Mouse (Mus musculus) cerebellum, postnatal 14 days (tissue): ENCODE results near the gene Dnaja2.

Source experiments
- DNase-seq, 2 experiments: peaks; one replicate each; pipeline ENCODE4 v3.0.0; 2021; ENCODE audit warnings: mixed read lengths in 2 of 2

Dnaja2 gene

DNA sequence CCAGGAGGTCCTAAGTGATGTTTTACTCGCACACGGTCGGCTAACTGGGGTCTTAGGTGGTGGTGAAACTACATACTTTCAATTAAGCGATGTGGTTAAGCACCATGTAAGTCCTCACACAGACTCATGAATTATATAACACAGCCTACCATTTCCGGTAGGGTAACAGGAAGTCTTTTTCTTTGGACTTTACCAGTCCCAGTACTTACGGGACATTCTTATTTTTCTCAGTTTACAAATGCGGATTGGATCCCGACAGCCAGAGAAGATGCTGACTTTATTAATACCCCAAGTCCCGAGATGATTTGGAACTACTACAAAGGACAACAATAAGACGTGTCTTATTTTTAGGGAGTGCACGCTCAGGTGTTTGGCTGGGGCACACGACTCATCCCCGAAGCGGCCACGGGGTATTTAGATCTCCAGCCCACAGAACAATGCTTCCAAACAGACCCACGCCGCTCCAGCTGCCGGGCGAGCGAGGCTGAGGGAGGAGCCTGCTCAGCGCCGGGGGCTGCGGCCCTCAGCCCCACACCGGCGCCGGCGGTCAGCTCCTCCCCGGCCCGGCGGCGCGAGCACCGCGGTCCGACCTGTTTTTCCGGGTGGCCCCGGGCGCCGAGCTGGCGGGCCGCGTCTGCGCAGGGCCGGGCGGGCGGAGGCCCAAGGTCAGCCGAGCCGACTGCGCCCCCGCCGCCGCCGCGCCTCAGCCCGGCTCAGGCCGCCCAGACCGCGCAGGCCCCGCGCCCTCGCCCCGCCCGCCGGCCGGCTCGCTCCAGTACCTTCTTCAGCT lies 558 bp downstream of the Dnaja2 start:
- peak in 1 of 2 experiments; percentile 9 for DNase-seq

DNA sequence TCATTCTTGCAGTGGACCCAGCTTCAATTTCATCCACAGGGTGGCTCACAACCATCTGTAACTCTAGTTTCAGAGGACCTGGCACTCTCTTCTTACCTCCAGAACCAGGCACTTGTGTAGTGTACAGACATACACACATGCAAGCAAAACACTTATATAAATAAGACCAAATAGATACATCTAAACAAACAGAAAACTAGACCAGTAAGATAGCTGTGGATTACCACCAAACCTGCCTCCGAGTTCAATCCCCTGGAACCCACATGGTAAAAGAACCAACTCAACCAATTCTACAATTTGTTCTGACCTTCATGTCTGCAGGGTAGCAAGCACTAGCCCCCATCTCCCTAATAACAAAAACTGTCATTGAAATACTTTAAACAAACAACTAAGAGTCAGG lies 3.2 kb downstream of the Dnaja2 start:
- DNase-seq = no peak

DNA sequence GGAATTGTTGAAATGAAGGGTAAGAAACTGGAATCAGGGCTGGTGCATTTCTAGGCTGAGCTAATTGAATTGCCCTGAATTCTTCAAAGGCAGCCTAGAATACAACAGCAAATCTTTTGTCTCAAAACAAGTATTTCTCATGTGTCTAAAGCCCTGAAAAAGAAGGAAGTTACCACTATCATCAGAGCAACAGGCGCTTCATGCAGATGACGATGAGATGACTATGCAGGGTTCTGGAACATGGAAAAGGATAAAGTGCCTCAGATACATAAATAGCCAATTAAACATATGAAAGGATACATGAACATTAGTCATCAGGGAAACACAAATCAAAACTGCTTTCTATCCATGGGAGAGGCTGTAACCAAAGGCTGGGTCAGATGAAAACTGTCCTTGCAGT lies 18.8 kb downstream of the Dnaja2 start:
- no peak for DNase-seq

DNA sequence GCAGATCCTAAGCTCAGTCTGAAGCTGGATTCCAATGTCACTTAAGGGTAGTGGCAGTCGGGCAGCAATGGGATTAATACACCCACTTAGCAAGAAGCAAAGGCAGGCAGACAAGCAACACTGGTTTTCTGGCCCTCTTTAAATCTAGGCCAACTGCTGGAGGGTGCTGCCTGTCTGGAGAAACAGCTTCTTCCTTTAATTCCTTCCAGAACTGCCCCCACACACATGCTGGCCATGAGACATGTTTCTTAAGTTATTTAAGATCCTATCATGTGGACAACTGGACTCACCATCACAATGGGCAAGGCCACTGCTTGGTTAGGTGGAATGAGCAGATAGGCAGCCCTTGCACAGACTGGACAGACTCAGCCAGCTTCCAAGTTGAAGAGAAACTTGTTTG lies 21.0 kb downstream of the Dnaja2 start:
- no peak for DNase-seq

DNA sequence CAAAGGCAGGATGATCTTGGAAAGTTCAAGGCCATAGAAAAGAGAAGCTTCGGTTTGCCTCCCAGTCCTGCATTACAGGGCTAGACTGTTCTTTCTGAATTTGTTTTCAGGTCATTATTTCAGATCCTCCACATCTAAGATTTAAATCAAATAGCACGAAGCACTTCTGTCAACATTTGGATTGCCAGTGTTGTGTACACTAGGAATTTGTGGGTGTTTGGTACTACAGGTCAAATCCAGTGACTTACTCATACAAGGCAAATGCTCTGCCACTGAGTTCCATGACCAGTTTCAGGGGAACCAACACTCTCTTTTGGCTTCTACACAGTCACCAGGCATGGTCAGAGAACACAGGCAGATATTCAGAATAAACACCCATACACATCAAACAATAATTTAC lies 21.7 kb downstream of the Dnaja2 start:
- no peak for DNase-seq

DNA sequence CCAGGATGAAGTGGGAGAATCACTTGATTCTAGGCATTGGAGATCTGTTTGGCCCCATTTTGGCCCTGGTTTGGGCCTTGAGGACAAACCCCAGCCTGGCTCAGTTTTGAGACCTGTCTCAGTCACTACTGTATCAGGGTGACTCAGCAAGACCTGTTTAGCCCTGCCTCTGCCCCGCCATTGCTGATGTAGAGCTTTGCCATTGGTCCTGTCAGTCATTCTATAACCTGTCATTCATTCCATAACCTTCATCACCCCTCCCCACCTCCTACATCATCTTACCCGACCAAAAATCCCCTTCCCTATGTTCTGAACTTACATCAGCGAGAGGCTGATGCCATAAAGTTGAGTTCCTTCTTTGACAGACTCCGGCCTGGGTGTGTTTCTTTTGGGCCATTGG lies 22.3 kb downstream of the Dnaja2 start:
- no peak for DNase-seq

DNA sequence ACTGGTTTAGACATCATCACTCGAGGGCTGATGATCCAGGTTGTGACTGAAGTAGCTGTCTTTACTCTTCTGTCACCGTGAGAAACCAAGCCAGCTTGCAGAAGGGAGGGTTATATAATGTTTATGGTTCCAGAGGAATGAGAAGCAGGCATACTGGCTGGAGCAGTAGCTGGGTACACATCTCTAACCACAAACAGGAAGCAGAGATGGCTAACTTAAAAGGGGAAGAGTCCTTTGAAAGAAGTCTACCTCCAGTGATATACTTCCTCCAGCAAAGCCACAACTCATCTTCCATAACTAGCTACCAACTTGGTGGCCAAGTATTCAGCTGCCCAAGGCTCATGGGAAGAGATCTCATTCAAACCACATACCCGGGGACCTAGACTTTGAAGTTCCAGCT lies 23.7 kb downstream of the Dnaja2 start:
- no peak for DNase-seq

DNA sequence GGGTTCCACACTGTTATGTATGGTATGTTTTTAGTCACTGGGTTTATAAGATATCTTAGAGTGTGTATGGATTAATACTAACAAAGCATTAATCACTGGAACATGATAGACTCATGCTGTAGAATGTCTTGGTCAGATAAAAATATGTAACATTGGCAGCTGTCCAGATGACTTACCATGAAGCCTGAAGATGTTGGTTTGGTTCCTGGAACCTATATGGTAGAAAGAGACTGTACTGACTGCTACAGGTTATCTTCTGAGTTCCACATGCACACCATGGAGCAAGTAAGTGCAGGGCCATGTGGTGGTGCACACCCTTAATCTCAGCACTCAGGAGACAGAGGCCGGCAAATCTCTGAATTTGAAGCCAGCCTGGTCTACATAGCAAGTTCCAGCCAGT lies 24.4 kb downstream of the Dnaja2 start:
- no peak for DNase-seq

DNA sequence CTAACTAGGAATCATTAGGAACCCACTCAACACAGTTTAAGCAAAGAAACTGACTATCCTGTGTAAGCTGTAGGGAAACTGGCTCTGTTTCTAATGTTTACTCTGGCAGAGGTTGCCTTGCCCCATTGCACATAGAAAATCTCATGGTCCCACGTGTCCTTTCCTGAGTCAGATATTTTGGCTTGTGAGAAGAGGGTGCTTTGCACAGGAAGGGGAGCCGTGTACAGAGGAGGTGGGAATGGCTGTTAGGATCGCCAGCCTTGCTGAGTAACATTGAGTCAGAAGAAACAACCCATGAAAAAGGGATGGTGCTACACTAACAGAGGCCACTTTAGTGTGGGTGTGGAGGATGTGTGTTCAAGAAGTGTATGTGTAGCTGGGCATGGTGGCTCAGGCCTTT lies 26.2 kb downstream of the Dnaja2 start:
- DNase-seq = no peak

DNA sequence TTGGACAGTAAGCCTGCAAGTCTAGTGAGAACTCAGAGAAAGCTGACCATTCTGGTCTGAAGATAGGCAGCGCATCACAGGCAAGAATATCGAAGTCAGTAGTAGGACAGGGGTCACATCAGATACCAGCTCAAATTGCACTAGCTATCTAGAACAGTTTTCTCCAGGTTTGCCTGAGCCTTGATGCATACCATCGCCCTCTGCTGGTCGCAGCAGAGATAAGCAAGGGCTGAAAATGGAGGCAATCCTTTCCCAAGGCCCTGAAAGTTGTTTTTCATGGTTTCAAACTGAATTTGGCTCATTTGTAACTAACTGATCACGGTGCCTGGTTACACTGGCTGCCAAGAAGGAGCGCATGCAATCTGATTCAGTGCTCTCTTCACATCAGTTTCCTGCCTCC lies 29.0 kb downstream of the Dnaja2 start:
- DNase-seq = peak; percentile 77 to 78

DNA sequence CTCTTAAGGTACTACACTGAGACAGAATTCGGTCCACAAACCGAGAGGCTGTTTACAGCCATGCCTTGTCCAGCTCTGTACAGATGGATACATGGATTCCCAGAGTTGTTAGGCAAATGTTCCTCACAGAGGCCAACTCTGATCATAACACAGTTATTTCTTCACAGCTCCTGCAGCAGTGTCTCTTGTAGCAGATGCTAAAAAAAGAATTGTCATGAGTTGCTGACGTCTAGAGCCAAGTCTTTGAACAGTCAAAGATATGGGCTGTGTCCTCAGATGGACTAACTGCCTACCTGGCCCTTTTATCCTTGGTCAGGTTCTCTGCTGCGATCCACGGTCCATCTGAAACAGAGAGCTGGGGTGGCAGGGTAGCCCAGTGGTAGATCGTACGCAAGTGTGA lies 31.1 kb downstream of the Dnaja2 start:
- DNase-seq = no peak

DNA sequence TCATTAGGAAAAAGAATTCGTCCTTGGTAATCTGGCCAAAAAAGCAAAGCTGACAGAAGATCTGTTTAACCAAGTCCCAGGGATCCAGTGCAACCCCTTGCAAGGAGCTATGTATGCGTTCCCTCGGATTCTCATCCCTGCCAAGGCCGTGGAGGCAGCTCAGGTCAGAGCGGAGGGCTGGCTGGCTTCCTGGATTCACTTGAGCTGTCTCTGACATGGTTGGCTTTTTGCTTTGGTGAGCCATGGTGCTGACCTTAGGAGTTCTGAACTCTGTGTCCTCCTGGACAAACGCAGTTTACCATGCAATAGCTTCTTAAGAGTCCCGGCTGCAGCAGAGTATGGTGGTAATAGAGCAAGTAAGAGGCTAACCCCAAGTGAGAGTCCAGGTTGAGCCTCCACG lies 33.8 kb downstream of the Dnaja2 start:
- no peak for DNase-seq

DNA sequence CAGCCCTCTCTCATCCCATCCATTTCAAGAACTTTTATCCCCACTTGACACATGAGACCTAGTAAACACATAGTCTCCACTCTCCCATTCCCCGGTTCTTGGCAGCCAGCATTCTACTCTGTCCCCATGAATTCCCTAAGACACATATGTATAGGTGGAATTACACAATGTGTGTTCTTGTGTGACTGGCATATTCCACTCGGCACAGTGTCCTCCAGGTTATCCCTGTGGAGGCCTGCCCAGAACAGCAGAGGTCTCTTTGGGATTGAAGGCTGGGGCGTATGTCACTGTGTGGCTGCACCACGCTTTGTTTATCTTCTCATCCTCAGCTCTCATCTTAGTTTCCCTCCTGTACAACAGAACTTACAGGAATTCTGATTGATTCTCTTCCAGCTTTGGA lies 34.6 kb downstream of the Dnaja2 start:
- DNase-seq = no peak

DNA sequence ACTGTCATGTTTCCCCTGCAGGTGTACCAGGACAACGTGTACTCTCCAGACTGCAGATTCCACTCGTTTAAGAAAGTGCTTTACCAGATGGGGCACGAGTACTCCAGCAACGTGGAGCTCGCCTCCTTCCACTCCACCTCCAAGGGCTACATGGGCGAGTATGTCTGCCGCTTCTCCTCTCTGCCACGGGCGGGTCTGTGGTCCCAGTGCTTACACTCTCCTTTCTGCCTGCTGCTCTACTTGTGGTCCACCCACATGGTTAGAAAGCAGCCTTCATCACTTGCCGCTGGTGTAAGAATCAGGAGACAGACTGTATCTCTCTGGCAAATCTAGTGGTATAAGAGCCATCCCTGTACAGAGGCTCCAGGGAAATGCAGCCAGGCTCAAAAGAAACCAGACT lies 37.2 kb downstream of the Dnaja2 start:
- DNase-seq = no peak

DNA sequence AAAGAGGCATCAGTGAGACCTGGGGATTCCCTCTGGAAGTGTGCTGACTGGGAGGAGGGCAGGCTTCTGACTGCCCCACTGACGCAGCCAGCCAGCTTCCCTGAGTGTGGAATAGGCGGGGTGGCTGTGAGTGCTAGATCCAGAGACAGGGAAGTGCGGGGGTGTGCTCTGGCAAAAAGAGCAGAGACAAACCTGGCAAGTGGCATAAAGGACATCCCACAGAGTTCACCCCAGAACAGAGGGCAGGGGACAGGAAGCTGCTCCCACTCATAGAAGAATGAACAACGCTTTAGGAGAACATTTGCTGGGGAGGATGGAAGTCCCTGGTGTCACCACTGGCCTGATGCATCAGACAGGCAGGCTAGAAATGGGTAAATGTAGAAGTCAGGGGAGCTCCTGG lies 37.8 kb downstream of the Dnaja2 start:
- DNase-seq = no peak

DNA sequence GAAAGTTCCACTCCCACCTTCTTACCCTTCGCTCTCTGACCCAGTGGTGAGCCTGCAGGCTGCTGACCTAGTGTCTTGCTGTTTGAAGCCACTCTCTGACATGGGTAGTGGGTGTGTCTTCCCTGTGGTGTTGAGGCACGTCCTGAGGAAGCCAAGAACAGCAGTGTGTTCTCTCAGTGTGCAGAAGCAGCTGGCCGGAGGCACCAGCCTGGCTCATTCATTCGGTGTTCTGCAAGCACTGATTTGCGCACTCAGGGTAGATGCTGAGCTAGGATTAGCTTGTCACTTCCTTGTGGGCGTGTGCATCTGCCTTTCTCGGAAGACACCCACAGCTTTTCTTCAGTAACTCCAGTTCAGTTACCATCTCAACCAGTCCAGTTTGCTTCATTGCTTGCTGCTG lies 39.8 kb downstream of the Dnaja2 start:
- DNase-seq = no peak

DNA sequence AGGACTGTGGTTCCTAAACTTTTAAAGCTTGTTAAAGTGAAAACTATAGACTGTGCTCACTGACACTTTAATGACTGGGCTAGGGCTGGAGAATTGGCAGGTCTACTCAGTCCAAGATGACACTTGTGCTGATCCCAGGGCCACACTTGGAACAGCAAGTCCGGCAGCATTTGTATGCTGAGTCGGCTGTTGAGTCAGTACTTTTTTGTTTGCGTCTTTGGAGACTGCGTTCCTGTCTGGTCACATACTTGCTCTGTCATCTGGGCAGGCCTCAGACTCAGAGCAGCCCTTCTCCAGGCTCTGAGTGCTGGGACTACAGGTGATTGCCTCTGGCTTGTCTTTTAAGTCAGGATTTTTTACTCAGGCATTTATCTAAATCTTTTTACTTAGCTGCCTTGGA lies 41.9 kb downstream of the Dnaja2 start:
- DNase-seq = no peak

DNA sequence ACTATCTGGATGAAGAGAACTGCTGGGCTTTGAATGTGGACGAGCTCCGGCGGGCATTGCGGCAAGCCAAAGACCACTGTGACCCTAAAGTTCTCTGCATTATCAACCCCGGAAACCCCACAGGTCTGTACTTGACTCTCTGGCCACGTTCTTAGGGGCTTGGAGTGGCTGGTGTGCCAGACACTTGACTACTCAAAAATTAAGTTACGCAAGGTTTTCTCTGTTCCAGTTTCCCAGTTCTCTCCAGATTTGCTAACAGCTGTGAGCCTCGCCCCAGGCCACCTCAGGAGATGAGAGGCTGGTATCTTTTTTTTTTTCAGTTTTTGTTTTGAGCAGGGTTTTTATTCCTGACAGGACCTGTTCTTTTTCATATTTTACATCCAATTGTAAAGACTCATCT lies 42.9 kb downstream of the Dnaja2 start:
- no peak for DNase-seq

DNA sequence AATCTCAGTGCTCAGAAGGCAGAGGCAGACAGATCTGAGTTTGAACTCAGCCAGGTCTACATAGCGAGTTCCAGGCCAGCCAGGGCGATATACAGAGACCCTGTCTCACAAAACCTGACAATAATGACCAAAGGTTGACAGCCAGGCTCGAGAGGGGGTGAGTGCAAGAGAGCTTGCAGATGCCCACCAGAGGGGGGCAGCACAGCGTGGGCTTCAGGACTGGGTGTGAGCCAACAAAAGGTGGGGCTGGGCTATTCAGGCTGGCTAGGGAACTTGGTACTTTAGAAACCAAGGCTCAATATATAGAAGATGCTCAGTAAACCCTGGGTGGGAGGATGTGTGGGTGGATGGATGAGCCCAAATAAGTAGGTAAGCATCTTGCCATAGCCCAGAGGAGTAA lies 46.5 kb downstream of the Dnaja2 start:
- no peak for DNase-seq

DNA sequence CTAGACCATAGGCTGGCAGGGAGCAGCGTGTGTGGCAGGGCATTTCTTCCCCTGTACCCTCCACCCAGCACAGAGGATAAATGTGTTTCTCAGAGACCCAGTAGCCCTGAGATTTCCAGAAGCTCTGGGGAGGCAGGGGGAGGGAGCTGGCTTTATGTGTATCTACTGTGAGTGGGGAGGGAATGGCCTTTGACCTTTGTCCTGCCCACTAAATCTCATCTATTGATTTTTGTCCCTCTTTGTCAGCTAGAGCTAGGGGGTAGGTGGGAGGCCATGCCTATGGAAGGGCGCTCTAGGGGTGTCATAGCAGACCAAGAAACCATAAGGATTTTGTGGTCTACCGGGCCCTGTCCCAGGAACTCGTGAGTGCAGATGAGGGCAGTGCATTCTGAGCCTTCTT lies 48.5 kb downstream of the Dnaja2 start:
- DNase-seq = no peak

DNA sequence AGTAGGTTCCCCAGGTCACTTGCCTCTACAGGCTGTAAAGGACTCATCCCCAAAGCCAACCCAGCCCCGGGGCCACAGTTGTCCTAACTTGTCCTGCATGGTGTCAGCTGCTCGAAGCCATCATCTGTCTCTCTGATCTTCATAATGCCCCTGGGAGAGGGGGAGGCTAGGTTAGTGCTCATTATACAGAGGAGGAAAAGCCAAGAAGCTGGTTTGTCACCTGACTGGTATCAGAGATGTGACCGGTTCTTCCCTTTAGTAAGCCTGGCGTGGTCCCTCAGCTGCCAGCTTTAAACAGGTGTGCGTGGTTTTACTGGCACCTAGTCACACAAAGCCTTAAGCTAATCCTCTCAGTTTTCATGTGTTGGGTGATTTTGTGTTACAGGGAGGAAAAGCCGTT lies 50.4 kb downstream of the Dnaja2 start:
- DNase-seq = no peak

DNA sequence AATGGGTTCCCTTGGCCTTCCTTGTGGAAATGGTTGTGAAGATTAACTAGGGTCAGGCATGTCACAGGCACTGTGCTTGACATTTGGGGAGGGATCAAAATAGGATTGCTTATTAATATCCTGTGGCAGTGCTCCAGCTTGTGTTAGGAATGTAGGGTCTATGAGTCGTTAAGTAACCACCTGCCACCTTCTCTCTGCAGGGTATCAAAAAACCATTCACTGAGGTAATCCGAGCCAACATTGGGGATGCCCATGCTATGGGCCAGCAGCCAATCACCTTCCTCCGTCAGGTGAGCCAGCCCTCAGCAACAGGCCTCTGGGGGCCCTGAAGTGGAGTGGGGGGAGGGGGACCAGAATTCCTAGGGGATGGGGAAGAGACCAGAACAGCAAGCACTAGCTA lies 52.1 kb downstream of the Dnaja2 start:
- no peak for DNase-seq

DNA sequence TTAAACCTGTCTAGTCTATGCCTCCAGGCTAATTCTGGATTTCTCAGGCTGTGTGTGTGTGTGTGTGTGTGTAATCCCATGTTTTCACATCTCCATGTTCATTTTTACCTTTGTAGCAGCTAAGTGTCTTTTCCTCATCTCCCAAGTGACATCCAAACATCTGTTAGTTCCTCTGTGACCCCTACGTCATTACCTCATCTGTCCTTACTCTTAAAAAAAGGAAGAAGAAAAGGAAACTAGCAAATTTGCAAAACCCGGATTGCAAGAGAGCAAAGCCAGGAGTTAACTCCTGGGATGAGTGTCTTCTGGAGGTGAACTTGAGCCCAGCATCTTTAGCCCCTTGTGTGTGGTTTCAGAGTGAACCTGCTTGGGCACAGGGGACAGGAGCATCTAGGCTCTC lies 52.8 kb downstream of the Dnaja2 start:
- no peak for DNase-seq

DNA sequence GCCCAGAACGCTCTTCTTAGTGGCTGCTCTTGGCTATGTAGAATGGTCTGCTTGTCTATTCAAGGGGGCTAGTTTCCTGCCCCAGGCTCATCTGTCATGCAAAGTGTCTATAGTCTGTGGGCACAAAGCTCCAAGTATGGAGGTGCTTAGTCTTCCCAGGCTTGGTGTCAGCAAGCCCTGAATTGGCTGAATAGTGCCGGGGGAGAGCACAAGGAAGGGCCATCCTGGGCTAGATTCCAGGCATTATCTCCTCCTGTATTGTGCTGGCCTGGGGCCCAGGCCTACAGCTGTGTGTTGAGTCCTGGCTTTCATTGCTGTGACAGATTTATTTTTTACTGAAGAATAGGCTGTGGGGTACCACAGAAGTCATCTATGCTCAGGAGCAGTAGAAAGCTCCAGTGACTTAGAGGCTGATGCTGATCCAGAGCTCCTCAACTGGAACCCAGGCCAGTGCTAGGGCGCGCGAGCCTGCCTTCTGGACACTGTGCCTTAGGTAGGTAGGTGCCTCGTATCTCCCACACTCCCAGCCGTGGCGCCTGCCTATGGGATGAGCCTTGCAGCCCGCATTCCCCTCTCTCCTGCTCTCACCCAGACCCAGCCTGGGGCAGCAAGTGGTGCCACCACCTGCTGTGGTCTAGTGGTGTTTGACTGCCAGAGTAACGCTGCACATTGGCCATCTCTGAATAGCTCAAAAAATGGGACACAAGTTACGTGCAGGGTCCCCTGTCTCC lies 54.0 kb downstream of the Dnaja2 start:
- peak; percentile 71 to 76 for DNase-seq

DNA sequence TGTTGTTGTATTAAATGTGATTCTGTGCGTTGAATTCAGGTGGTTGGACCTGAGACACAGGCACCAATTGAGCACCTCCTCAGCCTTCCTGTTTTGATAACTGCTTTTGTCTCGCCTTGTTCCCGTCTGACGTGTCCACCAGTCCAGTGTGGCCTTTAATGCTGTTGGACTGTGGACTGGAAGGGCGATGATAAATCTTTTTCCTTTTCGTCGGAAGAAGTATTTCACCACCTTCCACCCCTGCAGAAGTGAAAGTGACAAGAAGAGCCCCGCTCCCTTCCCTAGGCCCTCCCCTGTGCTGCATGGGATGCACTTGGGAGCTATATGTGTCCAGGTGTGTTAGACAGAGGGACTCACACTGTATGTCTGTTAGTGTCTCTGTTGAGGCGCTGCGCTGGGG lies 54.7 kb downstream of the Dnaja2 start:
- no peak for DNase-seq
